Mouse (Mus musculus): ENCODE data around the gene Gcnt1. TPM values are rescaled to one million over a fixed set of nuclear protein-coding genes. Genes with fewer than 3 reads are reported as not detected.

The Gcnt1 gene
- polyA plus RNA-seq, 1 experiment = 4.3 TPM

DNA sequence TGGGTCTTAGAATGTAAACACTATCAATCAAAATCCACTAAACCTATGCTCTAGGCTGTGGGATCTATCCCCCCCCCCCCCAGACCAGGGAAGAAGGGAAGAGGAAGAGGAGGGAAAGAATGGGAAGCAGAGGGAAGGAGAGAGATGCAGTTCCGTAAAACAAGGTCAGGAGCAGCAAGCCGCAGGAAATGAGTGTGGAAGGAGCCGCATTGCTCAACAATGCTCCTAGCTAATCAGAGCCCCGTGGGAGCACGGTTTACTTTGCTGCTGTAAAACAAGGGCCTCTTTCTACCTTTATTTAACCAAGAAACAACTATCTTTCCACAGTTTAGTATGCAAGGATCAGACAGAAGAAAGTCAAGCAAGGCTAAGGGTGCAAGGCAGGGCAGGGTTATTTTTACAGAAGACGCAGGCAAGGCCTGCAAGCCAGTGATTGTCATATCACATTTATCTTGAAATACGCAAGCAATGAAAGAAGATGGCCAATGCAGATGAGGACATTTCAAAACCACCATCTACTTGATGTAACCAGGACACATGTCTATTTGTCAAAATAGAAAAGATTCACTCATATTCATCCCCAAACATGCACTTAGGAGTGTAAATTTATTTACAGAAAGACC, 35.5 kb downstream of the Gcnt1 start:
- no peak for DNase-seq
- 35% methylated on average over 7 of the region's 7 CpGs for WGBS

DNA sequence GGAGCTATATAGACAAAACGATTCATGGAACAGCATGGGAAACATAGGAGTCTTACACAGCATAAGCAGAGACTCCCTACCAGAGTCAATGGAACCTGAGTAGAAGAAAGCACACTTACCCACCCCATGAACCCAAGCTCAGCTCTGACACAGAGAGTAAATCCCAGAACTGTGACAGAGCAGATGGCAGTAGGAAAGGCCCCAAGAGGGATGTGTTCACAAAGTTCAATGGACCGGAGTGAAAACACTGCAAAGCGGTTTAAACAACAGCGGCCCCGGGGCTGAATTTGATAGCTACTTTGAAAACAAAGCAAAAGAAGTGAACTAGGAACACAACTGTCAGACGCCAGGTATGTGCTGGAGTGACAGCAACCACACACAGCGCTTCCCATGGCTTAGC, 36.0 kb downstream of the Gcnt1 start:
- TF ChIP-seq CTCF (IDR thresholded peaks at IDR 0.05; ENCODE audit: insufficient read depth, low read length) (no peak), POLR2A (IDR thresholded peaks at IDR 0.05; ENCODE audit: borderline replicate concordance, extremely low read depth, low read depth, low read length) (no peak)
- H3K4me1 ChIP-seq (ENCODE audit: control insufficient read depth, insufficient read depth, low read length) = peaks cover 2% of the 10 kb centered on the region; the same call in 1 of the 2 replicates
- no peak overlapping the region for H3K4me3 ChIP-seq (replicated peaks; ENCODE audit: extremely low read depth, low read depth, low read length)
- 63% methylated on average over 7 of the region's 7 CpGs for WGBS
- no peak for DNase-seq

More for the DNA sequence above, 35.5 kb downstream of the Gcnt1 start:
- TF ChIP-seq CTCF (IDR thresholded peaks at IDR 0.05; ENCODE audit: insufficient read depth, low read length) (no peak), POLR2A (IDR thresholded peaks at IDR 0.05; ENCODE audit: borderline replicate concordance, extremely low read depth, low read depth, low read length) (no peak)
- Histone ChIP-seq H3K4me3 (replicated peaks; ENCODE audit: extremely low read depth, low read depth, low read length) (no peak overlapping the region), H3K4me1 (ENCODE audit: control insufficient read depth, insufficient read depth, low read length) (peaks cover 2% of the 10 kb centered on the region; the same call in 1 of the 2 replicates)

DNA sequence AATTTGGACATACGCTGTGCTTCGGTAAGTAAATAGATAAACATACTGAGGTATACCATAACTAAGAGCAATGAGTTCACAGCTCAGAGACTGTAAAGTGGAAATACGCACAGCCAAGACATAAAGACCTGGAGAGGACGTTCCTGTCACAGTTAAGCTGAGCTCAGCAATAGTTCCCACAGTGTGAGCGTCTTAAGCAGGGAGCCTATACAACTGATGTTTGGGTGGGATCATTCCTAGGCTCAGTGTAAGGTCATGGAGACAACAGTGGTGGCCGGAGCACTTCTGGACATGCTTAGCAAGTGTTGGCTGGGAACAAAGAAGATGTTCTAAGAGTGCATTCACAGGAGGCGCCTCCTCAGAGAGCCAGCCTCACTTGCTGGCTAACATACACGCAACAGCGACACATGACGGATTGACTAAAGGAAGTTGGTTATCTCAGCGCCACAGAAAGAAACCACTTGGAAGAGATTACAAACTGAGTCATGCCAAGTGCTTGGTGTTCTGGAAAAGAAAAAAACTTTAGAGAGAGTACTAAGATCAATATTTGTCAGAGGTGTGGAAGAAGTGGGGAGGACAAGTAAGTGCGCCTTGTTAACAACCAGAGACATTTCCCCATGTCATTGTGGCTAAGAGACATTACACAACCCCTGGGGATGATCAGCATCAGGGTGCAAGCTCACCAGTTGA, 37.9 kb downstream of the Gcnt1 start:
- no peak for DNase-seq
- WGBS = 42% methylated on average over 12 of the region's 12 CpGs

DNA sequence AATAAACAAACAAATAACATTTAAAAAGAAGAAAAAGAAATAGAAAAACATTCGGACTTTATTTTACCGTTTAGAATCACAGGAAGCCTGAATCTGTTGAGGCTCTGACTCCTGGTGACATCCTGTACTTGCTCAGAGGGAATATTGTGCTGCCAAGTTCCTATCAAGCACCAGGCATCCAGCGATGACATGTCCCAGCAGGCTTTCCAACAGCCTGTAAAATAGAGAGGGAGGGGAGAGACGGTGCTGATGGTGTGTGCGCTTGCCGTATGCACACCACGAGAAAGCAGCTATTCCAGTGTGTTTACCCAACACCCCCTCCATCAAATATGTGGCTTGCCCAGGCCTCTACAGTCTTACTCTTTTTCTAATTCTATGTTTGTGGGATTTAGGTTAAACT, 39.6 kb downstream of the Gcnt1 start:
- DNase-seq = no peak
- peaks cover 2% of the 10 kb centered on the region; the same call in 1 of the 2 replicates for H3K4me1 ChIP-seq (ENCODE audit: control insufficient read depth, insufficient read depth, low read length)
- 54% methylated on average over 7 of the region's 7 CpGs for WGBS
- TF ChIP-seq CTCF (IDR thresholded peaks at IDR 0.05; ENCODE audit: insufficient read depth, low read length) = no peak
- TF ChIP-seq POLR2A (IDR thresholded peaks at IDR 0.05; ENCODE audit: borderline replicate concordance, extremely low read depth, low read depth, low read length) = no peak
- no peak overlapping the region for H3K4me3 ChIP-seq (replicated peaks; ENCODE audit: extremely low read depth, low read depth, low read length)

More for the DNA sequence above, 37.9 kb downstream of the Gcnt1 start:
- TF ChIP-seq POLR2A (IDR thresholded peaks at IDR 0.05; ENCODE audit: borderline replicate concordance, extremely low read depth, low read depth, low read length) = no peak
- no peak overlapping the region for H3K4me3 ChIP-seq (replicated peaks; ENCODE audit: extremely low read depth, low read depth, low read length)
- peaks cover 2% of the 10 kb centered on the region; the same call in 1 of the 2 replicates for H3K4me1 ChIP-seq (ENCODE audit: control insufficient read depth, insufficient read depth, low read length)

DNA sequence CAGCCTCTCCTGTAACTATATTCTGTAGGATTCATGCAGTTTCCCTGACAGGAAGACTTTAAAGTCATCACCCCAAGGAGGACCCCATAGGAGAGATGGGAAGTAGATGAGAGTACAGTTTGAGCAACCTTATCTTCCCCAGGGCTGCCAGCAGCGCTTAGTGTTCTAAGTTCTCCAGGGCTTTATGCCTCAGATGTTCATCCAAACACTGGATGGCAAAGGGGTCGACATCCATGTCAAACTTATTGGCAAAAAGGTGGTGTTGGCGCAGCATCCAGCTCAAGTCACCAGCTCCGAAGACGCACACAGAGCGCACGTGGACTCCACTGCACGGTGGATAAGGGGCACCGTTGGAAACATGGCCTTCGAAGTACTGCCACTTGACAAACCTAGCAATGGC, 43.7 kb downstream of the Gcnt1 start:
- TF ChIP-seq CTCF (IDR thresholded peaks at IDR 0.05; ENCODE audit: insufficient read depth, low read length) (no peak), POLR2A (IDR thresholded peaks at IDR 0.05; ENCODE audit: borderline replicate concordance, extremely low read depth, low read depth, low read length) (no peak)
- Histone ChIP-seq H3K4me3 (replicated peaks; ENCODE audit: extremely low read depth, low read depth, low read length) (no peak overlapping the region), H3K4me1 (ENCODE audit: control insufficient read depth, insufficient read depth, low read length) (peaks cover 2% of the 10 kb centered on the region; the same call in 1 of the 2 replicates)
- WGBS = 92% methylated on average over 10 of the region's 10 CpGs
- DNase-seq = no peak

DNA sequence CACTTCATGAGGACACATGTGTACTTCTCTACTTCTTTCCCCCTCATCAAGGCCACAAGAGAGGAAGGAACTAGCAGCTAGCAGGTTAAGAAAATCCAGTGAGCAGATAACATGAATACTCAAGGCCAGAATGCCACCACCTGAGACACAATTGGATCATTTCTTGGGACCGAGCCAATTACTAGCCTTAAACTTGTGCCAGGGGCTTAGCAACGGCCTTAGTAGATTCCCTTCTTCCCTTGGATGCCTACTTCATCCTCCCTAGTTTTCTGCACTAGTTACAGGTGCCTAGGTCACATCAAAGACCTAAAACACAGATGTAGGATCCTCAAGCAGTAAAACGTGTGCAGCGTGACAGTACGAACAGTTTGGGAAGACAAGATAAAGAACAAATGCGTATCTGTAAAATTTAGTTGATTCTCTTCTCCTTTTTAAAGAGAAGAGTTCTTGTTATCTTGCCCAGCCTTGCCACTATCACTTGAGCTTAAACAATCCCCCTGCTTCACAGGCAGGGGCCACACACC, 44.7 kb downstream of the Gcnt1 start:
- no peak for TF ChIP-seq CTCF (IDR thresholded peaks at IDR 0.05; ENCODE audit: insufficient read depth, low read length)
- TF ChIP-seq POLR2A (IDR thresholded peaks at IDR 0.05; ENCODE audit: borderline replicate concordance, extremely low read depth, low read depth, low read length) = no peak
- WGBS = 81% methylated on average over 6 of the region's 6 CpGs

DNA sequence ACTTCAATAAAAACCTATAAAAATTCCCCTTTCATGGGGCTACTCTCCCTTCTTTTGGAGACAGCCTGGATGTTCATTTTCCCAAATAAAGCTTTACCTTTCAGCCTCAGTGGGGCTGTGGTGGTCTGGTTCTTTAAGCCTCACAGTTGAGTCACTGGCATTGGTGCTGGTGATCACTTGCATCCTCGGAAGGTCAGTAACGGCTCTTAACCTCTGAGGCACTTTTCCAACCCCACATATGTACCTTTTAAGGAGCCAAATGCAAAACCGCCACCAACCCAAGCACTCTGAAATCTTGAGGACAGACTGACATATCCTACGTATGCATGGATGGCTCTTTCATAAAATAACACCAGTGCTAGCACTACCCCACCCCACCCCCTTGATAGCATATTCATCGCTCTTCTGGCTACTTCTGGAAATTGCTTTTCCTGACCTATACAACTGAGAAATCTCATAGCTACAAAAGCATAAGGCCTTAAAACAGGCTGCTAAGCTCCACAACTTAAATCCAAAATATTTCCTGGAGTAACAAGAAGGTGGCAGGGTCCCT, 48.9 kb downstream of the Gcnt1 start:
- H3K4me1 ChIP-seq (ENCODE audit: control insufficient read depth, insufficient read depth, low read length) = no peaks in the 10 kb centered on the region
- DNase-seq = no peak
- TF ChIP-seq CTCF (IDR thresholded peaks at IDR 0.05; ENCODE audit: insufficient read depth, low read length) (no peak), POLR2A (IDR thresholded peaks at IDR 0.05; ENCODE audit: borderline replicate concordance, extremely low read depth, low read depth, low read length) (no peak)
- WGBS = 87% methylated on average over 5 of the region's 5 CpGs
- no peak overlapping the region for H3K4me3 ChIP-seq (replicated peaks; ENCODE audit: extremely low read depth, low read depth, low read length)

More for the DNA sequence above, 44.7 kb downstream of the Gcnt1 start:
- H3K4me3 ChIP-seq (replicated peaks; ENCODE audit: extremely low read depth, low read depth, low read length) = no peak overlapping the region
- DNase-seq = no peak
- no peaks in the 10 kb centered on the region; the same call in 1 of the 2 replicates for H3K4me1 ChIP-seq (ENCODE audit: control insufficient read depth, insufficient read depth, low read length)

DNA sequence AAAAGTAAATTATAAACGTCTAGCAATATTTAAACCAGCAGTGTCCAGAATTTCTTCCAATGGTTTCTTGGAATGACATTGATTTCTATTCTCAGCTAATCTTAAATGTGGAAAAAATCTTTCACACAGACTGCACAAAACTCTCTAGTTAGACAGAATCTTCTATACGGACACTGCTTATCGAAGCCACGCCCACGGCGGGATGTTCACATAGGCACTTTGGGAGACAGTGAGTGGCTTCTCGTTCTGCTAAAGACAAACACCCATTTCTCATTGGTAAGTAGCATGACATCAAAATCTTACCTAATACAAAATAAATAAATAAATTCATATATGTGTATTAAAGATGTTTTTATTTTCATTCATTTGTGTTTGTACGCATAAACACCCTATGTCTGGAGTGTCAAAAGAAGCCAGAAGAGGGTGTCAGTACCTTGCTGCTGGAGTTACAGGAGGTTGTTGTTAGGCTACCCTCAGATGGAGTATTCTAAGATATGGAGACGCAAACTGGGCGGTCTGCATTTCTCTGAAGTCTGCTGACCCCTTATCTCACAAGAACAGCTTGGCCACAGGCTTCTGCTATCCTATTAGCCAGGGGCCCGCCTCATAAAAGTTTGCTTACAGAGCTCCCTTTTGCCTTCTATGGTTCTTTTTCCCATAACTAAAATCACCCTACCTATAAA, 49.5 kb downstream of the Gcnt1 start:
- no peak for TF ChIP-seq CTCF (IDR thresholded peaks at IDR 0.05; ENCODE audit: insufficient read depth, low read length)
- TF ChIP-seq POLR2A (IDR thresholded peaks at IDR 0.05; ENCODE audit: borderline replicate concordance, extremely low read depth, low read depth, low read length) = no peak
- WGBS = 84% methylated on average over 11 of the region's 11 CpGs

DNA sequence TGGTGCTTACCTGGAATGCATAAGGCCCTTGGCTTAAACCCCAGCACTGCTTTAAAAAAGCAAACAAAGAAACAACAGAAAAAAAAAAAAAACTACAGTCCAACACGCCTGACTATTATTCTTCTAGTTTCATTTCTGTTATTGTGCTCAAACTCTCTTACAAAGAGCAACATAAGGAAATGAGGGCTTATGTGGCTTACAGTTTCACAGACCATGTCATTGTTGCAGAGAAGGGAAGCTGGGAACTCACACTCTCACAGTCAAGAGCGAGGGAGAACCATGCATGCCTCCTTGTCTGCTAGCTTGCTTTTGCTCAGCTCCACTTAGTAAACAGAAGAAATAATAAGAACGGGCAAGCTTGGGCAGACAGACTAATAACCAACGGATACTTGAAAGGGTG, 52.9 kb downstream of the Gcnt1 start:
- WGBS = 65% methylated on average over 4 of the region's 4 CpGs

More for the DNA sequence above, 49.5 kb downstream of the Gcnt1 start:
- no peak overlapping the region for H3K4me3 ChIP-seq (replicated peaks; ENCODE audit: extremely low read depth, low read depth, low read length)
- no peaks in the 10 kb centered on the region for H3K4me1 ChIP-seq (ENCODE audit: control insufficient read depth, insufficient read depth, low read length)
- DNase-seq = no peak

More for the DNA sequence above, 52.9 kb downstream of the Gcnt1 start:
- no peak for TF ChIP-seq CTCF (IDR thresholded peaks at IDR 0.05; ENCODE audit: insufficient read depth, low read length)
- no peak for TF ChIP-seq POLR2A (IDR thresholded peaks at IDR 0.05; ENCODE audit: borderline replicate concordance, extremely low read depth, low read depth, low read length)
- DNase-seq = no peak
- H3K4me1 ChIP-seq (ENCODE audit: control insufficient read depth, insufficient read depth, low read length) = no peaks in the 10 kb centered on the region
- no peak overlapping the region for H3K4me3 ChIP-seq (replicated peaks; ENCODE audit: extremely low read depth, low read depth, low read length)
